9 mouse cellular contexts compared by ENCODE assay signal in the genomic region with DNA sequence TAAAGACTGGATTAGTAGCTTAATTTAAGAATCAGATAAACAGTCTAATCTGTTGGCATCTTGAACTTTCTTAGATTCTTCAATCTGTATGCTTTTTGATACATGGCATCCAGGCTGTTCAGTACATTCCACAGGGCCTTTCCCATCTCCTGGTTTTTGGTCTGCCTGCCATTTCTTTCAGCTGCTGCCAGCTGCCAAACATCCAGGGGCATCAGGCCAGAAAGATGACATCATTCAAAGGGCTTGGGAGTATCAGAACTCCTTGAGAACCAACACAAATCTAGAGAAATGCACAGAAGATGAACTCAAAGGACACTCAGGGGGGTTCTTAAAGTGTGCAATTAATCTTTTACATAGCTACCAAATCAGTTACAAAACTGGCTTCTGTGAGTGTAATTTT. TPM values are rescaled to one million over a fixed set of nuclear protein-coding genes. Genes with fewer than 3 reads are reported as not detected.
DNase-seq lines count a peak whose midpoint lies in the region; ATAC-seq and TF ChIP-seq lines count a peak whose summit lies in the region.
"Had no signal": no experiment of that assay in that cellular context is flagged by ENCODE, and none has a peak within 500 bp of the region (broad histone marks: within the 10 kb centered on the region; RNA-seq: fewer than 3 reads in every experiment).

No protein-coding gene starts in this region.

- TF ChIP-seq CTCF in stomach, postnatal 0 days (IDR thresholded peaks at IDR 0.05; ENCODE audit: low read depth), result no peak

- H3K27me3 ChIP-seq in kidney, embryonic 15.5 days, result no peaks in the 10 kb centered on the region
- H3K27me3 ChIP-seq in stomach, postnatal 0 days (ENCODE audit: control insufficient read depth, insufficient read depth, low read length), result no peaks in the 10 kb centered on the region
- H3K27me3 ChIP-seq: intestine, embryonic 15.5 days had no signal

- no peak overlapping the region for H3K27ac ChIP-seq in kidney, embryonic 15.5 days
- H3K27ac ChIP-seq in stomach, postnatal 0 days (replicated peaks), result no peak overlapping the region
- H3K27ac ChIP-seq: intestine, embryonic 15.5 days had no signal

- no peaks in the 10 kb centered on the region for H3K36me3 ChIP-seq in kidney, embryonic 15.5 days
- H3K36me3 ChIP-seq in stomach, postnatal 0 days (ENCODE audit: control insufficient read depth, insufficient read depth, low read length), result no peaks in the 10 kb centered on the region
- H3K36me3 ChIP-seq: intestine, embryonic 15.5 days had no signal

- H3K9ac ChIP-seq in kidney, embryonic 15.5 days, result no peak overlapping the region
- no peak overlapping the region for H3K9ac ChIP-seq in stomach, postnatal 0 days (ENCODE audit: low read length)
- H3K9ac ChIP-seq: intestine, embryonic 15.5 days had no signal

- peaks cover 5% of the 10 kb centered on the region for H3K4me1 ChIP-seq in kidney, embryonic 15.5 days
- no peaks in the 10 kb centered on the region for H3K4me1 ChIP-seq in stomach, postnatal 0 days (replicated peaks; ENCODE audit: control insufficient read depth, insufficient read depth)

- H3K4me3 ChIP-seq in kidney, embryonic 15.5 days (replicated peaks), result no peak overlapping the region
- no peak overlapping the region for H3K4me3 ChIP-seq in stomach, postnatal 0 days (ENCODE audit: low read depth, low read length)
- H3K4me3 ChIP-seq: intestine, embryonic 15.5 days had no signal

- H3K4me2 ChIP-seq in kidney, embryonic 15.5 days, result no peak overlapping the region
- H3K4me2 ChIP-seq in stomach, postnatal 0 days (replicated peaks; ENCODE audit: low read depth), result no peak overlapping the region
- H3K4me2 ChIP-seq: intestine, embryonic 15.5 days had no signal

- no peak for ATAC-seq in kidney, embryonic 15.5 days (replicated peaks; ENCODE audit: low FRiP score)
- ATAC-seq in stomach, postnatal 0 days (ENCODE audit: low FRiP score, low TSS enrichment), result no peak
- ATAC-seq: intestine, embryonic 15.5 days had no signal

- no peaks in the 10 kb centered on the region for H3K9me3 ChIP-seq in kidney, embryonic 15.5 days (replicated peaks)
- H3K9me3 ChIP-seq in stomach, postnatal 0 days (ENCODE audit: control insufficient read depth, low read length), result no peaks in the 10 kb centered on the region
- H3K9me3 ChIP-seq: intestine, embryonic 15.5 days had no signal

- DNase-seq in cerebellum, postnatal 10 days, result peak; percentile 79 to 80
- DNase-seq in cerebellum, adult 9-10 months, result no peak
- DNase-seq in kidney, postnatal 36 days, result peak; percentile 21 to 23
- DNase-seq in right cerebral cortex, postnatal 10 days (ENCODE audit: low spot score in 2 of 2), result peak; percentile 53 to 67
- DNase-seq in right cerebral cortex, adult 18-20 months, result no peak
- DNase-seq in stomach, postnatal 0 days (ENCODE audit: low spot score), result peak; percentile 43
- no peak for DNase-seq in cerebellum, adult 11 months

- no peak for TF ChIP-seq EP300 in stomach, postnatal 0 days (optimal IDR thresholded peaks at IDR 0.05)

RNA-seq across cellular contexts. Expression of gene Prokr1, which starts 9.3 kb away (rescaled TPM):
- 5.2 and 5.4 TPM in 2 replicates for polyA plus RNA-seq in kidney, embryonic 15.5 days (2015; fragmentation: Nextera tagmentation; extraction: Ambion mirVana)
- polyA plus RNA-seq in stomach, postnatal 0 days (2015; fragmentation: Nextera tagmentation; extraction: Ambion mirVana), result 0.92 and 1.1 TPM in 2 replicates

Comparison
In these comparisons a context has a peak if more than half of its experiments do, and no peak if none do; other contexts are left out.
1. DNase-seq: peak in cerebellum, postnatal 10 days (2 of 2), kidney, postnatal 36 days (2 of 2), right cerebral cortex, postnatal 10 days (2 of 2) and stomach, postnatal 0 days (single experiment); none in cerebellum, adult 9-10 months (single experiment), right cerebral cortex, adult 18-20 months (single experiment) and cerebellum, adult 11 months (single experiment).